Mouse (Mus musculus) splenic B cell, adult 2 months (primary cell): ENCODE results near the gene Pax3.

Experiments used
- DNase-seq: peaks from one replicate; pipeline ENCODE4 v3.0.0-alpha.2; 2011; ENCODE audit warnings: low read depth, low spot score
- H3K27me3 ChIP-seq: 2 replicates; pipeline ENCODE4 v1.6.1; 2012; ENCODE audit warnings: mild to moderate bottlenecking, low read length, moderate library complexity, mixed read lengths; ENCODE audit not compliant: control insufficient read depth, poor library complexity, insufficient read depth, severe bottlenecking
- H3K36me3 ChIP-seq: 2 replicates; pipeline ENCODE4 v1.6.1; 2012; ENCODE audit warnings: mild to moderate bottlenecking, low read length, moderate library complexity, mixed read lengths; ENCODE audit not compliant: control insufficient read depth, poor library complexity, insufficient read depth, severe bottlenecking

Gene Pax3

DNA sequence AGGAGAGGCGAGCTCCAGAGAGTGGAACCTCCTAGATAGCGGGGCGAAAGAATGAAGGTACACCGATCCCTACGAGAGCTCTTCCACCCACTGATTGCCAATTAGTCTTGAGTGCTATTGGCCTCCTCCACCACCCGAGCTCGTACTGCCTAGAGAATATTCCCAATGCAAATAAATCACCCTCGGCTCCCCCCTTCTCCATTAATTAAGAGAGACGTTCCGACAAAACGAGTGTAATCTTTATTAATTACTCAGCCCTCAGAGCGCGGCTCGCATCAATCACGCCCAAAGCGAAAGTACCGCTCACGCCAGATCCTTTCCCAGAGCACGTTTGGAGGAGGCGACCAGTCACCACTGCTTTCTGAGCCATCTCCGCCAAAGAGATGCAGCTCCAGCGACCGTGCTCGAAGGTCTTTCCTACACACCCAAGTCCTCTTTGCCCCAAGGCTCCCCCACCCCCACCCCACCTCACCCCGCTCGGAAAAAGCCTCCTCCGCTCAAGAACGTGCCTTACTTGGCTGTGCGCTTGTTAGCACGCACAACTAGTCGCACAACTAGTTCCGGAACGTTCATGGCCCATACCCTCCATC is 6.8 kb upstream of the Pax3 start:
- Histone ChIP-seq H3K36me3 (no peaks in the 10 kb centered on the region), H3K27me3 (peaks cover 2% of the 10 kb centered on the region; the same call in 1 of the 2 replicates)
- DNase-seq: no peak

DNA sequence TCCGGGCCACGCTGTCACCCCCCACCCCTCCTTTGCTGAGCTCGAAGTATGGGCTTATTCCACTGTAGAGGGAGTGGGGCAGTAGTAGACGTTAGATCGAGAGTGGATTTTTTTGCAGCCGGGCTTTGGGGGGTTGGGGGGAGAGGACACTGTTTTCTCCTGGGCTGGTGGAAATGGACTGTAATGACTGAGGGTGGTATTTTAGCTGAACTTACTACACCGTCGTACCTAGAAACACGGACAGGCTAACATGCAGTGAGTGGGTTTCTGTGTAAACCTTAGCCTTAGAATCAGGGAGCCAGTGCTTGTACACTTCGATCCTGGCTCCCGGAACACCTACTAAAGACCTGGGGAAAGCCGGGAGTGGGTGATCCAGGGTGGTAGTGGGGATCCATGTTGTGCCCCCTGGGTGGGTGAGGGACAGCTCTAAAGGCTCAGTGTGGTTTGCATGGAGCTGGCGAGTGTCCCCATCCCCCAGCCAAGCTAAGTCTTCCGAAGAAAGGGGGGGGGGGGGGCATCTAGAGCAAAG is 6.2 kb upstream of the Pax3 start:
- no peaks in the 10 kb centered on the region for H3K36me3 ChIP-seq
- DNase-seq: no peak

DNA sequence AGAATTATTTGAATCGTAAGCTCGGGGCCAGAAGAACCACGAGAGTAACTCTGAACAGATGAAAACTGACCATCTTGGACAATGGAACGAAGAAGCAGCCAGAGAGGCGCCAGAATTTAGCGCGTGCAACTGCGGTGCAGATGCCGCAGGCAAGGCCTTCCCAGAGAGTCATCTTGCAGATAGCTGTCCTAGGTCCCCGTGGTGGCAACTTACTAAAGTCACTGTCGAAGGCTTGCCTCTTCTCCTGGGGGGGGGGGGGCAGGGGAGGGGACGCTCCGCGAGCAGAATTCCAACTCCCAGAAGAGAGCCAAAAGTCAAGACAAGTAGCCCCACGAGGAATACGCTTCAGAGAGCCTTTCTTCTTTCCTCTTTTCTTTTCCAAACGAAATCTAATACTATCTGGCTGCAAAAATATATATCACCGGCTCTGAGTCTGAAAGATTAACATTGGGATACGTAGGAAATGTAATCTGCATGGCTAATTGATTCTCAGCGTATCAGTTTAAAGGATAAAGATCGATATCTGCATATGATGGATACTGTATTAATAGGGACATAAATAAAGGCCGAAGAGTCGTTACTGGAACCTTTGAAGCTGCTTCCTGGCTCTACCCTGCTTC is 5.6 kb upstream of the Pax3 start:
- no peak for DNase-seq
- Histone ChIP-seq H3K36me3 (no peaks in the 10 kb centered on the region), H3K27me3 (peaks cover 2% of the 10 kb centered on the region; the same call in 1 of the 2 replicates)

More for the DNA sequence above, 6.2 kb upstream of the Pax3 start:
- H3K27me3 ChIP-seq: peaks cover 2% of the 10 kb centered on the region; the same call in 1 of the 2 replicates

DNA sequence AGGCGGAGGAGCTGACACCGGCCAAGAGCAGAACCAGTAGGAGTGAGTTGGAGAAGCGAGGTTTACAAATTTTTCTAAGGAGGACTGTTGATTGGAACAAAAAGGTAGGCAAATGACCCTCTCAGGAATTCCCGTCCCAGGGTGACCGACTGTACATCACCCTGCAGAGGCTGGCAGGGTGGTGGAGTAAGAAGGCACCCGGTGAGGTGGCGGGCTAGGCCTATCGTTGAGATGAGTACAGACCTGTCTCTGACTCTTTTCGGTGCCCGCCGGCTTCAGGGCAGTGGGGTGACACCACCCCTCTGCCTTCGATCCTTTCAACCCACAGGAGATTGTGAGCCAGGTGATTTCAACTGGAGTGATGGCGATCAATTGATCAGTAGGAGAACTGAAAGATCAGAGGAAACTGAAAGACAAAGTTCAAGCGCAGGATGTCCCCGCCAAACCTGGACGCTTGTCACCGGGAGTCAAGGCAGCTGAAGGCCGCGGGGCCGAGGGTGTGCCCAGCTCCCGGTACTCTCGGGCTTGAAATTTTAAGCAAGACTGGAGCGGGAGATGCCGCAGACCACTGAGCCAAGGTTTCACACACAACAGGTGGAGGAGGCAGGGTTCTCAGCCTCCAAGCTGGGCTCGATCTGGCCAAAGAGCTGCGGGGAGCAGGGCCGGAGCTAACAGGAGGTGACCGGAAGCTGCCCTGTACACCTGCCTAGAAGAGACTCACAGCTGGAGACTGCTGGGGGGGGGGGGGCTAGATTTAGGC is 4.5 kb upstream of the Pax3 start:
- Histone ChIP-seq H3K36me3 (no peaks in the 10 kb centered on the region), H3K27me3 (peaks cover 2% of the 10 kb centered on the region; the same call in 1 of the 2 replicates)
- no peak for DNase-seq

DNA sequence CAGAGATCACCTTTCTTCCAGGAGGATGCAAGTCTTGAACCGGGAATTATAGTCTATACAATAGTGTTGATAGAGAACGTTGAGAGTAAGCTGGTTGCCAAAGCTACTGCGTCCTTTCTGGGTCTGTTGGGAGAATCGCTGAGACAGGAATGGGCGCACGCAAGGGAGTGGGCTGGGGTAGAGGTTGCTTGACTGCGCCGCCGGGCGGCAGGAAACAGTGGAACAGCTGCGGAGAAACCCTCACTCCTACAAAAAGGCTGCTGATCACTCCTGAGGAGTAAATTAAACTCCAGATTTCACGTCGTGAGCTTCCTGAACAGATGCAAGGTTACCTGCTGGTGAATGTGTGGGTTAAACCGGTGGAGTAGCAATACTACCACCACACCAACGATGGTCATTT is 3.3 kb upstream of the Pax3 start:
- H3K36me3 ChIP-seq: no peaks in the 10 kb centered on the region
- peaks cover 2% of the 10 kb centered on the region; the same call in 1 of the 2 replicates for H3K27me3 ChIP-seq

DNA sequence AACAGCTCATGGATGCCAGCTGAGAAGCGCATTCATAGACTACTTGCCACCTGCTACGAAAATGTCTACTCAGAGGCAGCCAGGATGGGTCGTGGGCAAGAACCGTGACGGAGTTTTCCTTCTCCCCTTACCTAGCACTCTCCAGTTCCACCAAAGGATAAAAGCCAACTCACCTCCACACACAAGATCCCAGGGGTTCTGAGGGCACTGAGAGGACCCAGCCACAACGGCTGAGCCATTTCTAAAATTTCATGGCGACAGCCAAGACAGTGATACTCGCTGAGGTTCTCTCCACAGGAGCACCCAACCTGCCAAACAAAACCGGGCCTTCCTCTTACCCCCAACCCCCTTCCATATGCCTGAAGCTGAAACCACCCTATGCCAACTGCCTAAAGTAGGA is 2.3 kb upstream of the Pax3 start:
- H3K36me3 ChIP-seq: no peaks in the 10 kb centered on the region
- H3K27me3 ChIP-seq: peaks cover 2% of the 10 kb centered on the region; the same call in 1 of the 2 replicates
- no peak for DNase-seq

More for the DNA sequence above, 3.3 kb upstream of the Pax3 start:
- DNase-seq: no peak

DNA sequence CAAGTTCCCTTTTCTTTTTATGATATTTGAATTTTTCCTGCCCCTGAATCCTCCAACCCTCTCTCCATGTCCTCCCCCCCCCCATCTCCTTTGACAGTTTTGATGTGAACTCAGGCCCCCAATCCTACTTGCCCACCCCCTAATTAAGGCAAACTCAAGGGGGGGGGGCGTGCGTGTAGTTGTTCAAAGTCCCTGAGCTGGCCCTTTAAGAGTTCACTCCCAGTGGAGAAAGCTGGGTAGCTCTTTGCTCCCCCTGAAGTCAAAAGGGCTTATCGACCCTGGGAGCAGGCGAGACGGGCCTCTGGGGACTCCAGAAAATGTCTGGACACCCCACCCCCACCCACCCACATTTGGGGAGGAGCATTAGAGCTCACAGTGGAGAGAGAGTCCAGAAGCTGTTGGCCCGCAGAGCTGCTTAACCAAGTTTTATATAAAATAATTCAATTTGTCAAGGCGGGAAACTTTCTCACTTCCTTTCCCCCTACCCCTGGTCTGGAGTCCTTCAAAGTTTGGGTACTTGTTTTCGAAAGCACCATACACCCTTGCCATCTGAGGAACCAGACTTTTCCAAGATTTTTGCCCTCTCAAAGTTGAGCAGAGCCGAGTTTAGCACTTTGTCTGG is 1.5 kb upstream of the Pax3 start:
- Histone ChIP-seq H3K36me3 (no peaks in the 10 kb centered on the region), H3K27me3 (0 out of 2 replicates have a peak, but pooled peaks cover 2% of the 10 kb centered on the region)
- no peak for DNase-seq

DNA sequence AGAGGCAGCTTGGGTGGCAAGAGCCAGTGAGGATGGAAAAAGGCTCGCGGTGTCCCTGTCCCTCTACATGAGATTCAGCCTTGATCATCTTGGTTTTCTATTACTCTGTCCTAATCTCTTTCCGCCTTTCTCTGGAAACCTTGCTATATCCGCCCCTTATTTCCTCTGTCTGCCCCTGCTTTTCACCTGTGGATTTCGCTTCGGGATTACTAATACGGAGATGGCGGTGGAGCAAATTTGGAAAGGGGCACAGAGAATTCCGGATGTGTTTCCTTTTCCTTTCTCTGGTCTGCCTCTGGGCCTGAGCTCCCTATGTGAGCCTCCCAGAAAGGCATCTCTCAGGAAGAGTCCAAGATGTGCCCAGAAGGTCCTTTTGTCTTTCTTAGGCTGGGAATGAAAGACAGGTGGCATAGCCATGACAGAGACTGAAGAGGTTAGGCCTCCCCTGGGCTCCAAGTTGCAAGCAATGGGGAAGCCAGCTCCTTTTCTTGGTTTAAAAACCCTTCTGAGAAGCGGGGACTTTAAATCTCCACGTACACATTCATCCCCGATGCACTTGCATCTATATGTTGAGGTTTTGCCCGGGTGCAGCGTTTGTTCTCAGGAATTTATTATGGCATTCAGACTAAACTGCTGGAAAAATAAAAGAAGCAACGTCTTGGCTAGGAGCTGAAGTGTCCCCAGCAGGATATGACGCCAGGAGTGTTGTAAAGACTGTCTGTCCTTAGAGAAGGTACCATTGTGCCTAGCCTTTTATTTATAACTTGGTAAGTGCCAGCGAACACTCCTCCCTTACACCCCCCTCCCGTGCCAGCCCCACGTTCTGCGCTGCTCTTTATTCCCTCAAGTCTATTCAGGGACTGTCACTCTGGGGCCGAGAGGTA is 659 bp upstream of the Pax3 start:
- Histone ChIP-seq H3K27me3 (0 out of 2 replicates have a peak, but pooled peaks cover 2% of the 10 kb centered on the region), H3K36me3 (no peaks in the 10 kb centered on the region)
- no peak for DNase-seq

DNA sequence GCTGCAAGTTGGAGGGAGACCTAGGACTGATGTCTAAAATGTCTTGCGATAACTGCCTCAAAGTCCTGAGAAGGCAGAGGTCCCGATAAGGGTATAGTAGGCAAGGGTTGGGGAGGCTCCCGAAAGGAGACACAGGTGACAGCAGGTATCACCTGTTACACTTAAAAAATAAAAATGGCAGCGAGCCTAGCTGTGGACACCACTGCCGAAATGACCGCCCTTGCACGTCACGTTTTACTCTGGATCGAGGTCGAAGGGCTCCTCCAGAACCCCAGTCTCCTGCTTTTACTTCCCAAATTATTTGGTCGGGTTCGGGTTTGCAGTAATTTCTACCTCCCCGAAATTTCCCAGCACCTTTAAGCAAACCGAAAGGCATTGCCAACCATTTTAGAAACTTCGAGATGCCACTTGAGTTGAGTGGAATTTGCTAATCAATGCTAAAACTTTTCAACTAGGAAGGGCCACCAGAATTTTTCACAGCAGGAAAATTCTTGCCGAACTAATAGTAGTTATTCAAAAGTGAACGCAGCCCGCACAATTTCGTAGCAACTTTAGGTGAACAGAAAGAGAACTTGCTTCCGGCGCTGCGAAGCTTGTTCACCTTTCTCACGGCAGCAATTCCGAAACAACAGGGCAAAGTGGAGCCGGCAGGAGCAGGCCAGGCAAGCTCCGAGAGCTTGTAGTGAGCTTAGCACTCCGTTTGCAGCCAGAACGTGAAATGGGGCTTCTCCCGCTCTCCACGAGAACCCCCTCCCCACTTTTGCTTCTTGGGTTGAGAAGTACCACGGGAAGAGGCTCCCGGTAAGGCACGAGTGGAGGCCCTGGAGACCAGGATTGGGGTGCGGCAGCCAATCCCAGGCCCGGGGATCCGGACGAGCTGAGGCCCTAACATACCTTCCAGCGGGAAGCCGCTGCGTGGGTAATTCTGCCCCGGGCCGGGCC is 892 bp downstream of the Pax3 start:
- no peaks in the 10 kb centered on the region for H3K36me3 ChIP-seq
- no peaks in the 10 kb centered on the region for H3K27me3 ChIP-seq
- peak; percentile 30 for DNase-seq

DNA sequence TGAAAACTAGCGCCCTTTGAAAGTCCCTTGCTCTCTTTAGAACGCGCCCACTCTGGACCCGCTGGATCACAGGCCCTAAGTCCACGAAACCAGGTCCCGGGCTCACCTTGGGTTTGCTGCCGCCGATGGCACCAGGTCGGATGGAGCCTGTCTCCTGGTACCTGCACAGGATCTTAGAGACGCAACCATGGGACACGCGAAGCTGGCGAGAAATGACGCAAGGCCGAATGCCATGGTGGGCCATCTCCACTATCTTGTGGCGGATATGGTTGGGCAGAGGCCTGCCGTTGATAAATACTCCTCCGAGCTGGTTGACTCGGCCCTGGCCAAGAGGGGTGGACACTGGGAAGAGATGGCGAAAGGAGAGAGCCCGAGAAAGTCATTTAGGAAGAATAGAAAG is 1.8 kb downstream of the Pax3 start:
- no peak for DNase-seq
- H3K36me3 ChIP-seq: no peaks in the 10 kb centered on the region

DNA sequence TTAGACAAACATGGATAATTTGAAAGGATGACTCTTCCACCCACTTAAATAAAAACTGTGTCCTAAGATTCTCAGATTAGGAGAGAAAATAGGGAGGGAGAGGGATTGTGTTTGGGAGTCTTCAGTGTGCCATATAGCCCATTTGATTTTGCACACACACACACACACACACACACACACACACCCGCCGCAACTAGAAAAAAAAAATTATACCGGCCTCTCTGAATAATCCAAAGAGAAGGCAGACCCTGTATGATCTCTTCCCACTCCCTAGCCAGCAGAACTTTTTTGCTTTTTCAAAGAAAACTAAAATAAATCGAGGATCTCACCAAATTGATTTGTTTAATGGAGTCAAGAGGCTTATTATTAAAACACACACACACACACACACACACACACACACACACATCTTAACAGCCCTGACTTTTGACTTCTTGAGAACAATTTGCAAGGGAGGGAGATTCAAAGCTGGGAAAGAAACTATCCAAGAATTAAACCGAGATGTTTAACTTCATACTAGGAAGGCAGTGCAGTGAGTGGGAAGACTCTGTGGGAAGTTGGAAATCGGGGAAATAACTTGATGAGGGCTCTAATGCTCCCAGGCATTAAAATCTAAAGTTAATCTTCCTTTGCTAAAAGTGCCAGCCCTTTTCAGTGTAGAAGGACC is 2.4 kb downstream of the Pax3 start:
- no peak for DNase-seq
- H3K27me3 ChIP-seq: no peaks in the 10 kb centered on the region
- H3K36me3 ChIP-seq: no peaks in the 10 kb centered on the region

More for the DNA sequence above, 1.8 kb downstream of the Pax3 start:
- H3K27me3 ChIP-seq: no peaks in the 10 kb centered on the region

DNA sequence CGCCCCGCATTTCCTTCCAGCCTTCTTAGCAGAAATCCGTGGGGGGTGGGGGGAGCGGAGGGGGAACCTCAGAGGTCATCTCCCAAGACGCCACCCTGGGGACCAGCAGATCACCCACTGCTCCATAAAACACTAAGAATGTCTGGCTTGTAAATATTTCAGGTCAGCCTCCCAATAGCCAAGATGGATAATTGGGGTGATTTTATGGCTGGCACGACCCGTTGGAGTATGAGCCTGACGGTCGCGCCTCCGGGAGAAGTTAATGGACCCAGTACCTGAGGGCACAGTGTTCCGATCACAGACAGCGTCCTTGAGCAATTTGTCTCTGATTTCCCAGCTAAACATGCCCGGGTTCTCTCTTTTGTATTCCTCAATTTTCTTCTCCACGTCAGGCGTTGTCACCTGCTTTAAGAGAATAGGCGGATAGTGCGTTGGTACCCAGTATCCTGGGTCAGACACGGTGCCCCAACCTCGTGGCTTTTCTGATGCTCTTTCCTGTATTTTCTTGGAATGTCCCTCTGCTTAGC is 3.4 kb downstream of the Pax3 start:
- DNase-seq: no peak
- Histone ChIP-seq H3K27me3 (no peaks in the 10 kb centered on the region), H3K36me3 (no peaks in the 10 kb centered on the region)
